In the genomic region with DNA sequence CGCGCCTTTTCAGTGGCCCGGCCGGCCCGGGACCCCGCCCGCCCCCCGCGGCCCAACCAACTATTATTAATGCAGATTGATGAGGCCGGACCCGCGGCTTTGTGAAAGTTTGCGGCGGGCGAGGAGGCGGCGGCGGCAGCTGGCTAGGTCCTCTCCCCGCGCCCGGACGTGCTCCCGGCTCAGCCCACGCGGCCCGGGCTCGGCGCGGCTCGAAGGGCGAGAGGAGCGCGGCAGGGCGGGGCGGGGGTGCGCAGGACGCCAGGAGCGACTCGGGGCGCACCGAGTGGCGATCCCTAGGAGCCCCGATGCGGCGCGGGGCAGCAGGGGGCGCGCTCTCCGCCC, we compare ENCODE assay signal across 8 mouse cellular contexts. TPM values are rescaled to one million over a fixed set of nuclear protein-coding genes. Genes with fewer than 3 reads are reported as not detected.
DNase-seq lines count a peak whose midpoint lies in the region; ATAC-seq lines count a peak whose summit lies in the region.

Gbx1 (minus strand) TSS at position 314 of the 342 bp plus-strand sequence.

- H3K4me2 ChIP-seq in heart, embryonic 11.5 days = peak within 1 kb of the TSS; percentile 85
- peak within 1 kb of the TSS; percentile 81 for H3K4me2 ChIP-seq in heart, embryonic 16.5 days (ENCODE audit: low read depth, low read length)
- H3K4me2 ChIP-seq in limb, embryonic 15.5 days = peak within 1 kb of the TSS; percentile 81
- peak within 1 kb of the TSS; percentile 80 for H3K4me2 ChIP-seq in neural tube, embryonic 14.5 days (ENCODE audit: low read depth, low read length)

- no peaks in the 10 kb centered on the region for H3K36me3 ChIP-seq in heart, embryonic 11.5 days (ENCODE audit: control insufficient read depth, insufficient read depth, low read length)
- no peaks in the 10 kb centered on the region for H3K36me3 ChIP-seq in heart, embryonic 16.5 days (ENCODE audit: control insufficient read depth, insufficient read depth)
- H3K36me3 ChIP-seq in limb, embryonic 15.5 days = no peaks in the 10 kb centered on the region
- H3K36me3 ChIP-seq in neural tube, embryonic 14.5 days (ENCODE audit: control insufficient read depth, insufficient read depth, low read length) = no peaks in the 10 kb centered on the region

- H3K9me3 ChIP-seq in heart, embryonic 11.5 days (replicated peaks; ENCODE audit: control insufficient read depth, low read length) = no peaks in the 10 kb centered on the region
- H3K9me3 ChIP-seq in heart, embryonic 16.5 days (replicated peaks; ENCODE audit: control insufficient read depth, low read length) = no peaks in the 10 kb centered on the region
- H3K9me3 ChIP-seq in limb, embryonic 15.5 days = no peaks in the 10 kb centered on the region
- H3K9me3 ChIP-seq in neural tube, embryonic 14.5 days (ENCODE audit: control insufficient read depth, low read length) = no peaks in the 10 kb centered on the region

- no peak within 1 kb of the TSS for H3K27ac ChIP-seq in heart, embryonic 11.5 days (ENCODE audit: low read depth, low read length)
- H3K27ac ChIP-seq in heart, embryonic 16.5 days (ENCODE audit: low read length) = no peak within 1 kb of the TSS
- H3K27ac ChIP-seq in limb, embryonic 15.5 days = no peak within 1 kb of the TSS
- peak within 1 kb of the TSS; percentile 64 for H3K27ac ChIP-seq in neural tube, embryonic 14.5 days (ENCODE audit: low read depth, low read length)

- peak within 1 kb of the TSS; percentile 46; the same call in 1 of the 2 replicates for H3K9ac ChIP-seq in heart, embryonic 11.5 days (ENCODE audit: low read depth, low read length)
- H3K9ac ChIP-seq in heart, embryonic 16.5 days (ENCODE audit: low read length) = peak within 1 kb of the TSS; percentile 41; the same call in 1 of the 2 replicates
- H3K9ac ChIP-seq in limb, embryonic 15.5 days = no peak within 1 kb of the TSS; the same call in 1 of the 2 replicates
- H3K9ac ChIP-seq in neural tube, embryonic 14.5 days (replicated peaks; ENCODE audit: low read depth, low read length) = peak within 1 kb of the TSS; percentile 68

- intact Hi-C loops in left cerebral cortex, postnatal 4 days (cut with DNase I) = no loop called here

- DNase-seq in heart, adult 8-10 months (ENCODE audit: low spot score) = no peak
- DNase-seq in adrenal gland, postnatal 14 days = peak; percentile 59
- DNase-seq in left cerebral cortex, postnatal 4 days = no peak
- DNase-seq in right cerebral cortex, adult 2 months (ENCODE audit: low spot score in 2 of 2) = no peak

- H3K4me1 ChIP-seq in heart, embryonic 11.5 days (ENCODE audit: control insufficient read depth, insufficient read depth, low read length) = peaks cover 8% of the 10 kb centered on the region
- peaks cover 11% of the 10 kb centered on the region for H3K4me1 ChIP-seq in heart, embryonic 16.5 days (ENCODE audit: control insufficient read depth, insufficient read depth, low read length)
- peaks cover 17% of the 10 kb centered on the region for H3K4me1 ChIP-seq in limb, embryonic 15.5 days
- H3K4me1 ChIP-seq in neural tube, embryonic 14.5 days (ENCODE audit: control insufficient read depth, insufficient read depth, low read length) = peaks cover 14% of the 10 kb centered on the region

- H3K4me3 ChIP-seq in heart, embryonic 11.5 days (ENCODE audit: low read depth, low read length) = peak within 1 kb of the TSS; percentile 51
- H3K4me3 ChIP-seq in heart, embryonic 16.5 days (ENCODE audit: low read length) = peak within 1 kb of the TSS; percentile 56
- peak within 1 kb of the TSS; percentile 41 for H3K4me3 ChIP-seq in limb, embryonic 15.5 days
- H3K4me3 ChIP-seq in neural tube, embryonic 14.5 days (ENCODE audit: low read depth, low read length) = peak within 1 kb of the TSS; percentile 48

- under 1% methylated on average over 35 of the region's 49 CpGs for WGBS in heart, embryonic 11.5 days (ENCODE audit: insufficient replicate concordance)
- 0% methylated on average over 43 of the region's 49 CpGs for WGBS in heart, embryonic 16.5 days
- WGBS in limb, embryonic 15.5 days = 1% methylated on average over 34 of the region's 49 CpGs
- WGBS in neural tube, embryonic 14.5 days = under 1% methylated on average over 19 of the region's 49 CpGs

- H3K27me3 ChIP-seq in heart, embryonic 11.5 days (ENCODE audit: control insufficient read depth, insufficient read depth, low read length) = peaks cover 87% of the 10 kb centered on the region
- H3K27me3 ChIP-seq in heart, embryonic 16.5 days (ENCODE audit: control insufficient read depth, insufficient read depth, low read length) = peaks cover 85% of the 10 kb centered on the region
- peaks cover 97% of the 10 kb centered on the region for H3K27me3 ChIP-seq in limb, embryonic 15.5 days
- H3K27me3 ChIP-seq in neural tube, embryonic 14.5 days (ENCODE audit: control insufficient read depth, insufficient read depth, low read length) = peaks cover 20% of the 10 kb centered on the region

- ATAC-seq in heart, embryonic 11.5 days (replicated peaks; ENCODE audit: insufficient number of reproducible peaks, low FRiP score, low TSS enrichment) = no peak
- no peak; the same call in 1 of the 2 replicates for ATAC-seq in heart, embryonic 16.5 days (replicated peaks; ENCODE audit: extremely low read depth, insufficient read depth, low FRiP score)
- no peak for ATAC-seq in limb, embryonic 15.5 days (ENCODE audit: insufficient number of reproducible peaks, low FRiP score, low TSS enrichment, low read depth)
- ATAC-seq in neural tube, embryonic 14.5 days (ENCODE audit: low read depth) = peak; percentile 23

RNA-seq across cellular contexts. Expression of gene Gbx1, which starts in this region (rescaled TPM):
- polyA plus RNA-seq in heart, embryonic 11.5 days (2014; fragmentation: Nextera tagmentation; extraction: Ambion mirVana) = 0.04 TPM in 1 of 2 replicates, not detected in the other
- total RNA-seq in heart, adult 8-10 months (2022) = not detected
- not detected in 2 replicates for total RNA-seq in adrenal gland, postnatal 14 days (2021)
- not detected in 2 replicates for polyA plus RNA-seq in heart, embryonic 16.5 days (2015; fragmentation: Nextera tagmentation; extraction: Ambion mirVana)
- 0.06 and 0.10 TPM in 2 replicates for polyA plus RNA-seq in limb, embryonic 15.5 days (2015; fragmentation: Nextera tagmentation; extraction: Ambion mirVana)
- 3.5 and 5.8 TPM in 2 replicates for polyA plus RNA-seq in neural tube, embryonic 14.5 days (2014; fragmentation: Nextera tagmentation; extraction: Ambion mirVana)
- total RNA-seq in left cerebral cortex, postnatal 4 days (2021) = 1 to 10 TPM in 1 of 2 experiments, not detected in 1; 1.2 TPM

Comparison
In these comparisons a context has a peak if more than half of its experiments do, and no peak if none do; other contexts are left out.
1. Peak in DNase-seq in adrenal gland, postnatal 14 days; RNA of the gene not detected or under 1 TPM.